Mouse (Mus musculus) kidney, embryonic 14.5 days (tissue): ENCODE data around the gene Eefsec. TPM values are rescaled to one million over a fixed set of nuclear protein-coding genes. Genes with fewer than 3 reads are reported as not detected.

Source experiments
- ATAC-seq: fragments of 200-750 bp; cut with Nextera tagmentation; 2 replicates; pipeline ENCODE4 v1.8.0; 2017; ENCODE audit warnings: moderate number of reproducible peaks, mild to moderate bottlenecking, moderate TSS enrichment, moderate library complexity; ENCODE audit not compliant: low FRiP score, low TSS enrichment
- H3K27ac ChIP-seq: fragments of 300-500 bp; sonication (generic); 2 replicates; pipeline ENCODE4 v1.5.1; 2014; ENCODE audit warnings: low read depth, mild to moderate bottlenecking, low read length, moderate library complexity, mixed read lengths
- H3K27me3 ChIP-seq: fragments of 300-500 bp; sonication (generic); 2 replicates; pipeline ENCODE4 v1.6.1; 2014; ENCODE audit warnings: mild to moderate bottlenecking, low read length; ENCODE audit not compliant: control insufficient read depth, insufficient read depth
- H3K36me3 ChIP-seq: fragments of 300-500 bp; sonication (generic); 2 replicates; pipeline ENCODE4 v1.6.1; 2014; ENCODE audit warnings: low read length, mixed read lengths; ENCODE audit not compliant: control insufficient read depth, insufficient read depth
- H3K4me1 ChIP-seq: fragments of 300-500 bp; sonication (generic); 2 replicates; pipeline ENCODE4 v1.6.1; 2014; ENCODE audit warnings: low read length, mixed read lengths; ENCODE audit not compliant: control insufficient read depth, insufficient read depth
- H3K4me2 ChIP-seq: fragments of 300-500 bp; sonication (generic); replicated peaks from 2 replicates; pipeline ENCODE4 v1.6.1; 2014; ENCODE audit warnings: low read depth, mild to moderate bottlenecking, low read length
- H3K4me3 ChIP-seq: fragments of 300-500 bp; sonication (generic); 2 replicates; pipeline ENCODE4 v1.5.1; 2014; ENCODE audit warnings: mild to moderate bottlenecking, low read length
- H3K9ac ChIP-seq: fragments of 300-500 bp; sonication (generic); 2 replicates; pipeline ENCODE4 v1.6.1; 2014; ENCODE audit warnings: low read depth, mild to moderate bottlenecking, low read length, moderate library complexity
- H3K9me3 ChIP-seq: fragments of 300-500 bp; sonication (generic); 2 replicates; pipeline ENCODE4 v1.6.1; 2016; ENCODE audit warnings: low read length; ENCODE audit not compliant: control insufficient read depth
- WGBS: fragments of 180-500 bp; shearing (Covaris S2); extraction: QIAGEN DNeasy Blood & Tissue Kit; methylation state at CpG from one replicate; pipeline ENCODE4 v1.1.7; 2014; 5-methylcytosine and 5-hydroxymethylcytosine counted together
- polyA plus RNA-seq: library from polyadenylated mRNA; unstranded; fragments of >200 nt; fragmentation: Nextera tagmentation; extraction: Ambion mirVana; gene quantifications from 2 replicates; pipeline ENCODE4 v1.2.1, GENCODE M21; 2014

Gene Eefsec
- polyA plus RNA-seq, 1 experiment from 2014 or later, result 49.3 TPM

- no peak overlapping the region for H3K9ac ChIP-seq
- H3K27ac ChIP-seq, result no peak overlapping the region
- H3K36me3 ChIP-seq, result no peaks in the 10 kb centered on the region
- H3K4me2 ChIP-seq, result no peak overlapping the region
- 61% methylated on average over 12 of the region's 12 CpGs for WGBS
- H3K27me3 ChIP-seq, result peaks cover 1% of the 10 kb centered on the region; the same call in 1 of the 2 replicates
- ATAC-seq, result 0 out of 2 replicates have a peak, but pooled peaks have one; percentile 17
- H3K4me1 ChIP-seq, result peaks cover 4% of the 10 kb centered on the region; the same call in 1 of the 2 replicates
- H3K4me3 ChIP-seq, result no peak overlapping the region
- no peaks in the 10 kb centered on the region for H3K9me3 ChIP-seq
Observed at GRCm38 (mm10) chr6:88229221-88229620, 217.1 kb downstream of the Eefsec start.

- 47% methylated on average over 7 of the region's 7 CpGs for WGBS
- H3K4me3 ChIP-seq, result no peak overlapping the region
- peaks cover 4% of the 10 kb centered on the region; the same call in 1 of the 2 replicates for H3K4me1 ChIP-seq
- H3K27ac ChIP-seq, result no peak overlapping the region
- no peaks in the 10 kb centered on the region for H3K36me3 ChIP-seq
- no peaks in the 10 kb centered on the region for H3K9me3 ChIP-seq
- no peaks in the 10 kb centered on the region for H3K27me3 ChIP-seq
- H3K4me2 ChIP-seq, result no peak overlapping the region
- no peak for ATAC-seq
- no peak overlapping the region for H3K9ac ChIP-seq
Observed at GRCm38 (mm10) chr6:88227537-88227936, 218.8 kb downstream of the Eefsec start.

GRCm38 (mm10) chr6:88226570-88226994, 219.8 kb downstream of the Eefsec start:
- peaks cover 4% of the 10 kb centered on the region; the same call in 1 of the 2 replicates for H3K4me1 ChIP-seq
- H3K9me3 ChIP-seq, result no peaks in the 10 kb centered on the region
- H3K27ac ChIP-seq, result no peak overlapping the region
- peak; percentile 54; the same call in 1 of the 2 replicates for ATAC-seq
- H3K4me3 ChIP-seq, result no peak overlapping the region
- 7% methylated on average over 5 of the region's 5 CpGs for WGBS
- H3K9ac ChIP-seq, result no peak overlapping the region
- no peak overlapping the region for H3K4me2 ChIP-seq
- no peaks in the 10 kb centered on the region for H3K36me3 ChIP-seq
- no peaks in the 10 kb centered on the region for H3K27me3 ChIP-seq

GRCm38 (mm10) chr6:88221968-88222367, 224.4 kb downstream of the Eefsec start, which contains the start of gene Dnajb8:
Gene Dnajb8 (plus strand): TSS chr6:88222268.
- Histone ChIP-seq H3K4me2 (no peak within 1 kb of the TSS), H3K27me3 (no peaks in the 10 kb centered on the region), H3K4me1 (no peaks in the 10 kb centered on the region), H3K36me3 (no peaks in the 10 kb centered on the region), H3K4me3 (no peak within 1 kb of the TSS), H3K9me3 (peaks cover 4% of the 10 kb centered on the region; the same call in 1 of the 2 replicates), H3K27ac (no peak within 1 kb of the TSS), H3K9ac (no peak within 1 kb of the TSS)
- ATAC-seq, result no peak
- WGBS, result 53% methylated on average over 10 of the region's 10 CpGs

GRCm38 (mm10) chr6:88219094-88219493, 227.2 kb downstream of the Eefsec start:
- H3K27ac ChIP-seq, result no peak overlapping the region
- peaks cover 4% of the 10 kb centered on the region; the same call in 1 of the 2 replicates for H3K9me3 ChIP-seq
- H3K4me2 ChIP-seq, result no peak overlapping the region
- H3K36me3 ChIP-seq, result no peaks in the 10 kb centered on the region
- H3K4me1 ChIP-seq, result no peaks in the 10 kb centered on the region
- no peak overlapping the region for H3K9ac ChIP-seq
- 24% methylated on average over 4 of the region's 4 CpGs for WGBS
- ATAC-seq, result no peak
- no peak overlapping the region for H3K4me3 ChIP-seq
- no peaks in the 10 kb centered on the region for H3K27me3 ChIP-seq

GRCm38 (mm10) chr6:88216199-88216598, 230.1 kb downstream of the Eefsec start:
- H3K4me2 ChIP-seq, result no peak overlapping the region
- H3K27me3 ChIP-seq, result no peaks in the 10 kb centered on the region
- peaks cover 4% of the 10 kb centered on the region; the same call in 1 of the 2 replicates for H3K9me3 ChIP-seq
- no peaks in the 10 kb centered on the region for H3K4me1 ChIP-seq
- no peaks in the 10 kb centered on the region for H3K36me3 ChIP-seq
- no peak overlapping the region for H3K27ac ChIP-seq
- H3K9ac ChIP-seq, result no peak overlapping the region
- 0 out of 2 replicates have a peak, but pooled peaks have one; percentile 21 for ATAC-seq
- H3K4me3 ChIP-seq, result no peak overlapping the region
- 71% methylated on average over 4 of the region's 4 CpGs for WGBS

GRCm38 (mm10) chr6:88215797-88216196, 230.5 kb downstream of the Eefsec start:
- no peak overlapping the region for H3K4me2 ChIP-seq
- no peaks in the 10 kb centered on the region for H3K27me3 ChIP-seq
- H3K9ac ChIP-seq, result no peak overlapping the region
- H3K4me3 ChIP-seq, result no peak overlapping the region
- H3K9me3 ChIP-seq, result peaks cover 4% of the 10 kb centered on the region; the same call in 1 of the 2 replicates
- H3K36me3 ChIP-seq, result no peaks in the 10 kb centered on the region
- 0 out of 2 replicates have a peak, but pooled peaks have one; percentile 33 for ATAC-seq
- no peaks in the 10 kb centered on the region for H3K4me1 ChIP-seq
- no peak overlapping the region for H3K27ac ChIP-seq
- 51% methylated on average over 6 of the region's 6 CpGs for WGBS

- Histone ChIP-seq H3K4me1 (peaks cover 3% of the 10 kb centered on the region; the same call in 1 of the 2 replicates), H3K9ac (no peak overlapping the region), H3K9me3 (no peaks in the 10 kb centered on the region), H3K4me3 (no peak overlapping the region), H3K27me3 (peaks cover 15% of the 10 kb centered on the region), H3K36me3 (no peaks in the 10 kb centered on the region), H3K4me2 (no peak overlapping the region), H3K27ac (no peak overlapping the region)
- no peak for ATAC-seq
- WGBS, result 65% methylated on average over 3 of the region's 3 CpGs
Observed at GRCm38 (mm10) chr6:88210182-88210581, 236.2 kb downstream of the Eefsec start.

- WGBS, result 79% methylated on average over 5 of the region's 5 CpGs
- H3K27ac ChIP-seq, result no peak overlapping the region
- peaks cover 11% of the 10 kb centered on the region; the same call in 1 of the 2 replicates for H3K4me1 ChIP-seq
- H3K9me3 ChIP-seq, result no peaks in the 10 kb centered on the region
- no peak for ATAC-seq
- H3K4me3 ChIP-seq, result no peak overlapping the region
- H3K27me3 ChIP-seq, result peaks cover 23% of the 10 kb centered on the region
- H3K9ac ChIP-seq, result no peak overlapping the region
- no peaks in the 10 kb centered on the region; the same call in 1 of the 2 replicates for H3K36me3 ChIP-seq
- no peak overlapping the region for H3K4me2 ChIP-seq
Observed at GRCm38 (mm10) chr6:88209453-88209852, 236.9 kb downstream of the Eefsec start.
